Mouse (Mus musculus) small intestine, adult 2 months (tissue): ENCODE results near the gene Igsf9. TPM values are rescaled to one million over a fixed set of nuclear protein-coding genes. Genes with fewer than 3 reads are reported as not detected.

Experiments
- H3K27ac ChIP-seq: fragments of 200-500 bp; 2 replicates; pipeline ENCODE4 v1.5.1; 2012; ENCODE audit warnings: low read depth, low read length, control low read depth, inconsistent platforms; ENCODE audit not compliant: insufficient read depth
- H3K27me3 ChIP-seq: fragments of 200-500 bp; 2 replicates; pipeline ENCODE4 v1.6.1; 2012; ENCODE audit warnings: mild to moderate bottlenecking, moderate library complexity, low read length, inconsistent platforms; ENCODE audit not compliant: control insufficient read depth, insufficient read depth
- H3K36me3 ChIP-seq: fragments of 200-500 bp; 2 replicates; pipeline ENCODE4 v1.6.1; 2012; ENCODE audit warnings: mild to moderate bottlenecking, low read length, control low read depth, inconsistent platforms; ENCODE audit not compliant: control insufficient read depth, insufficient read depth
- H3K4me1 ChIP-seq: fragments of 200-500 bp; 2 replicates; pipeline ENCODE4 v1.6.1; 2012; ENCODE audit warnings: low read length, inconsistent platforms, mixed read lengths; ENCODE audit not compliant: control insufficient read depth, insufficient read depth, insufficient read length
- H3K4me3 ChIP-seq: fragments of 200-500 bp; 2 replicates; pipeline ENCODE4 v1.5.1; 2012; ENCODE audit warnings: low read depth, mild to moderate bottlenecking, control low read depth, inconsistent platforms, low read length, moderate library complexity
- CTCF ChIP-seq: fragments of 200-500 bp; IDR thresholded peaks from 2 replicates; pipeline ENCODE4 v1.5.1; 2012; ENCODE audit warnings: low read depth, mild to moderate bottlenecking, control low read depth, inconsistent platforms, low read length, moderate library complexity, mixed read lengths; ENCODE audit not compliant: insufficient replicate concordance, insufficient read length; ENCODE audit errors: extremely low read depth
- POLR2A ChIP-seq: fragments of 200-500 bp; IDR thresholded peaks from 2 replicates; pipeline ENCODE4 v1.6.1; 2012; ENCODE audit warnings: low read depth, mild to moderate bottlenecking, control low read depth, inconsistent platforms, low read length, moderate library complexity
- WGBS: fragments of 180-500 bp; shearing (Covaris S2); methylation state at CpG from one replicate; pipeline ENCODE4 v1.1.7; 2018; 5-methylcytosine and 5-hydroxymethylcytosine counted together
- polyA plus RNA-seq: library from polyadenylated mRNA; depleted of rRNA; stranded (reverse); fragments of >200 nt; gene quantifications from 2 replicates; pipeline ENCODE4 v1.2.3, GENCODE M21; 2012

Igsf9 gene
- polyA plus RNA-seq, 1 experiment: 516 TPM

DNA sequence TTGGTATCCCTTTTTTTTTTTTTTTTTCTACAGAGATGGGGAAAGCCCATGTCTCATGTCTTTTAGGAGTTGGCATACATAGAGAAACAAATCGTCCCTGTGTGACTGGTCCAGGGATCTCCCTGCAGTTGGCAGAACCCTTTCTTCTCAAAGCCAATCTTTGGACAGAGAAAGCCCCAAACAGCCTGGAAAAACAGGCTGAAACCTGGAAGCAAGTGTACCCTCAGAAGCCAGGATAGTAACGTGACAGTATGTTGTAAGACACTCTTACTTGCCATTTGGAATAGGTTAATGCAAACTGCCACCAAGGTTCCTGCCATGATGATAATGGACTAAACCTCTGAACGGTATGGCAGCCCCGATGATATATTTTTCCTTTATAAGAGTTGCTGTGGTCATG, 1.2 kb upstream of the Igsf9 start:
- Histone ChIP-seq H3K27me3 (no peaks in the 10 kb centered on the region), H3K27ac (no peak overlapping the region), H3K36me3 (peaks cover 3% of the 10 kb centered on the region), H3K4me1 (peaks cover 13% of the 10 kb centered on the region; the same call in 1 of the 2 replicates), H3K4me3 (no peak overlapping the region)
- no peak for TF ChIP-seq CTCF
- no peak for TF ChIP-seq POLR2A
- WGBS: 87% methylated on average over 4 of the region's 4 CpGs

- no peak overlapping the region for H3K27ac ChIP-seq
- H3K27me3 ChIP-seq: no peaks in the 10 kb centered on the region
- H3K4me3 ChIP-seq: no peak overlapping the region
- H3K36me3 ChIP-seq: peaks cover 8% of the 10 kb centered on the region
- 28% methylated on average over 13 of the region's 13 CpGs for WGBS
- TF ChIP-seq CTCF (no peak), POLR2A (no peak)
- H3K4me1 ChIP-seq: peaks cover 11% of the 10 kb centered on the region; the same call in 1 of the 2 replicates
Observed at GRCm38 (mm10) chr1:172481111-172481510, 477 bp upstream of the Igsf9 start.

GRCm38 (mm10) chr1:172482518-172483360, 1.2 kb downstream of the Igsf9 start:
- WGBS: 26% methylated on average over 12 of the region's 12 CpGs
- Histone ChIP-seq H3K27ac (peak overlapping the region; percentile 87), H3K36me3 (peaks cover 15% of the 10 kb centered on the region), H3K4me3 (peak overlapping the region; percentile 66), H3K27me3 (no peaks in the 10 kb centered on the region), H3K4me1 (peaks cover 11% of the 10 kb centered on the region; the same call in 1 of the 2 replicates)
- no peak for TF ChIP-seq CTCF
- TF ChIP-seq POLR2A: peak; percentile 62; the same call in 1 of the 2 replicates

GRCm38 (mm10) chr1:172483361-172483660, 1.7 kb downstream of the Igsf9 start:
- H3K27ac ChIP-seq: peak overlapping the region; percentile 78

DNA sequence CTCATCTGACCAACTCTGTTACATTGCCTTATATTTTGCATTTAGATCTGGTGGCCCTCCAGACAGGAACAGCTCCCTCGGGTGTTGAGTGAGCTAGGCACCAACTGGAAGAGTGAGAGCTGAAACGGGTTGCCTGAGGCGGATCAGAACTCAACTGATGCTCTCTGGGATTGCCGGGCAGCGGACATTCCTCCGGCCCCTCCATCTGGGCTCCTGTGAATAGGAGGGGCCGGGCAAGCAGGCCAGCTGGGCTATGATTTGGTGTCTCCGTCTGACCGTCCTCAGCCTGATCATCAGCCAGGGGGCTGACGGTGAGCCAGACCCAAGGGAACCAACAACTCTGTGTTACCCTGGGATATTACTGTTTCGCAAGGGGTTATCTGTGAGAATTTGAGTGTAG, 2.6 kb downstream of the Igsf9 start:
- TF ChIP-seq POLR2A: no peak
- TF ChIP-seq CTCF: no peak
- peak overlapping the region; percentile 6 for H3K4me3 ChIP-seq
- WGBS: 88% methylated on average over 11 of the region's 11 CpGs
- H3K27me3 ChIP-seq: no peaks in the 10 kb centered on the region
- H3K4me1 ChIP-seq: peaks cover 22% of the 10 kb centered on the region; the same call in 1 of the 2 replicates
- peaks cover 15% of the 10 kb centered on the region for H3K36me3 ChIP-seq
- H3K27ac ChIP-seq: no peak overlapping the region

More at GRCm38 (mm10) chr1:172483361-172483660, 1.7 kb downstream of the Igsf9 start:
- TF ChIP-seq POLR2A: no peak
- no peak for TF ChIP-seq CTCF
- H3K36me3 ChIP-seq: peaks cover 15% of the 10 kb centered on the region
- H3K4me3 ChIP-seq: peak overlapping the region; percentile 66
- no peaks in the 10 kb centered on the region for H3K27me3 ChIP-seq
- peaks cover 14% of the 10 kb centered on the region; the same call in 1 of the 2 replicates for H3K4me1 ChIP-seq
- WGBS: 49% methylated on average over 4 of the region's 4 CpGs

- Histone ChIP-seq H3K27ac (no peak overlapping the region), H3K4me1 (peaks cover 26% of the 10 kb centered on the region), H3K27me3 (no peaks in the 10 kb centered on the region), H3K36me3 (peaks cover 15% of the 10 kb centered on the region), H3K4me3 (peak overlapping the region; percentile 6)
- TF ChIP-seq CTCF: no peak
- no peak for TF ChIP-seq POLR2A
- 84% methylated on average over 13 of the region's 13 CpGs for WGBS
Observed at GRCm38 (mm10) chr1:172484671-172485070, 3.1 kb downstream of the Igsf9 start.

DNA sequence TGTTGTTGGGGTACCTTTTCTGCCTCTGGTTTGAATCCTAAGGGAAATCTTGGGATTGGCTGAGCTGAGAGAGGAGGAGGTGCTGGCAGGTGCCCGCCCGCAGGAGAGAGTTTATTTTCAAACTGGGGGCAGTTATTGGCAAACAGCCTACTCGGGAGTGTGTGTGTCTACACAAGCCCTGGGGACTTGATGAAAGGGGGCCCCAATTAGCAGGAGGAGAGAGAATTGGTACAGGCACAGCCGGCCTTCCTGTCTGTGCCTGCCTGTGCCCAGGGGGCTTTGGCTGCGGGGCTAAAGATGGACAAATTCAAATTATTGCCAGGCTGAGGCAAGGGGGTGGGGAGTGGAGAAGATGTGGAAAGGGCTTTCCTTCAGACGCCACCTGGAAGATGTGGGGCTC, 4.2 kb downstream of the Igsf9 start:
- peaks cover 34% of the 10 kb centered on the region for H3K4me1 ChIP-seq
- no peak for TF ChIP-seq CTCF
- TF ChIP-seq POLR2A: no peak
- H3K4me3 ChIP-seq: no peak overlapping the region
- H3K27ac ChIP-seq: no peak overlapping the region
- peaks cover 15% of the 10 kb centered on the region for H3K36me3 ChIP-seq
- 87% methylated on average over 6 of the region's 6 CpGs for WGBS
- H3K27me3 ChIP-seq: no peaks in the 10 kb centered on the region
